Mouse (Mus musculus): ENCODE results near the gene Entpd8.

DNA sequence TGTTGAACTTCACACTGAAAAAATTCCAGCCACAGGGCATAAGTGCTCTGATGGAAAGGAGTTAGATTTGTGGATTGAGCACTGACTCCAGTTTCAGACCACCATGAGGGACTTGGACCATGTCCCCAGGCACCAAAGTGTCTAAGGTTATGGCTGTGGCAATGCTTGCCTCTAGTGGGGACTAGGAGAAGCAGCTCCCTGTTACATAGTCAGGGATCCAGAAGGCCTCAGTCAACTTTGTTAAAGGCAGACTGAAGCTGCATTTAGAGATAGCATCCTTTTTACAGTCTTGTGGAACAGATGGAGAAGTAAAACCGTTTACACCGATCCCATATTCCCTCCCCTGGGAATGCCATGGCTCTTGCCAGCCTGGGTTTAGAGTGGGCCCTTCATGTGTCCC lies 24.0 kb downstream of the Entpd8 start:
- TF ChIP-seq POLR2A (IDR thresholded peaks at IDR 0.05; ENCODE audit: low read depth, low read length): no peak
- no peak for TF ChIP-seq CTCF (conservative IDR thresholded peaks at IDR 0.05; ENCODE audit: insufficient read depth, insufficient read length, low read depth, low read length)

Data from kidney, adult 2 months (tissue).